ENCODE assay signal across 12 mouse cellular contexts in the genomic region with DNA sequence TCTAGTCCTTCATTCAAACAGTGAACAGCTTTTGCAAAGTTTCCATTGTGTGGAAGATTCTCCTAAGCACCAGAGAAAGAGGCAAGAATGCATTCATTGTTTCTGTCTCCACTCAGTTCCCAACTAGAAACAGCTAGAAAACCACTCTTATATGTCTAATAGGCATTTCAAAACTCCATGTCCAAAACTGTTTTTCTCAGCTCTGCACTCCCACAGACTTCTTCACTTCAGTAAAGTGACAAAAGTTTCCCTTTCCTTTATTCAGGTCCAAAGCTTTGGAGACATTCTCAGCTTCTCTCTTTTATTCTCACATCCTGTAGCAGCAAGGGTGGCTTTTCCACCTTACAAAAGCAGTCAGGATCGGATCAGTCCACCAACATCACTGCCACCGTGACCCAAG.
"Had no signal": no experiment of that assay in that cellular context is flagged by ENCODE, and none has a peak within 500 bp of the region (broad histone marks: within the 10 kb centered on the region; RNA-seq: fewer than 3 reads in every experiment).

No protein-coding gene starts in this region.

- DNase-seq: retina, postnatal 1 day; right cerebral cortex, adult 18-20 months; right cerebral cortex, postnatal 14 days; right cerebral cortex, postnatal 25 days; right cerebral cortex, postnatal 4 days; spleen, adult 18-20 months; thymus, adult 18-20 months; thymus, adult 2 months; thymus, postnatal 14 days; thymus, postnatal 25 days; thymus, postnatal 36 days; thymus, postnatal 4 days had no signal
